Mouse (Mus musculus): ENCODE measurements around the gene Amt.
"Not testable (repeated sequence)": the region's sequence is repeated elsewhere in the genome, so short reads cannot be mapped to it uniquely, and the experiment has no call there.

Amt gene

DNA sequence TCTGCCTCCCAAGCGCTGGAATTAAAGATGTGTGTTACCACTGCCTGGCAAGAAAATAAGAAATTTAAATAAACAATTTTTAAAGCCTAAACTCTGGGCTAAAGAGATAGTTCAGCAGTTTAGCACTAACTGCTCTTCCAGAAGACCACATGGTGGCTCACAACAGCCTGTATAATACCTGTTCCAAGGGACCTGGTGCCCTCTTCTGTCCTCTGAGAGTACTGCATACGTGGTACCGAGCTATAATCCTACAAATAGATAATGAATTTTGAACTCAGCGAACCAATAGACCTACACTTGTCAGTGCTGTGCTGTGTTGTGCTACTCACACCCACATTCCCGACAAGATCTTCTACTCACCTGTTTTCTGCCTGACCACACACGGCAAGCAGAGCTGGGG is 12.2 kb upstream of the Amt start:
- peak; percentile 37 for DNase-seq

DNA sequence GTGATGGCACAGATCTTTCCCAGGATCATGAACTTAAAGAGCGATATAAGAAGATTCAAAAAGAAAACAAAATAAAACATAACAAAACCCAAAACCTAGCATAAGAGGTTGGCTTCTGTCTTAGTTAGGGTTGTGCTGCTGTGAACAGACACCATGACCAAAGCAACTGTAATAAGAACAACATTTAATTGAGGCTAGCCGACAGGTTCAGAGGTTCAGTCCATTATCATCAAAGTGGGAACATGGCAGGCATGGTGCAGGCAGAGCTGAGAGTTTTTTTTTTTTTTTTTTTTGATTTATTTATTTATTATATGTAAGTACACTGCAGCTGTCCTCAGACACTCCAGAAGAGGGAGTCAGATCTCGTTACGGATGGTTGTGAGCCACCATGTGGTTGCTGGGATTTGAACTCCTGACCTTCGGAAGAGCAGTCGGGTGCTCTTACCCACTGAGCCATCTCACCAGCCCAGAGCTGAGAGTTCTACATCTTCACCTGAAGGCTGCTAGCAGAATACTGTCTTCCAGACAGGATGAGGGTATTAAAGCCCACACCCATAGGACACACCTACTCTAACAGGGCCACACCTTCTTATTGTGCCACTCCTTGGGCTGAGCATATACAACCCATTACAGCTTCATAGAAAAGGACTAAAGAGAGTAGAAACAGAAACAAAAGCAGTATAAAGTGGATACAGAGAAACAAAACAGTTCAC is 9.0 kb upstream of the Amt start:
- not testable (repeated sequence) for DNase-seq

DNA sequence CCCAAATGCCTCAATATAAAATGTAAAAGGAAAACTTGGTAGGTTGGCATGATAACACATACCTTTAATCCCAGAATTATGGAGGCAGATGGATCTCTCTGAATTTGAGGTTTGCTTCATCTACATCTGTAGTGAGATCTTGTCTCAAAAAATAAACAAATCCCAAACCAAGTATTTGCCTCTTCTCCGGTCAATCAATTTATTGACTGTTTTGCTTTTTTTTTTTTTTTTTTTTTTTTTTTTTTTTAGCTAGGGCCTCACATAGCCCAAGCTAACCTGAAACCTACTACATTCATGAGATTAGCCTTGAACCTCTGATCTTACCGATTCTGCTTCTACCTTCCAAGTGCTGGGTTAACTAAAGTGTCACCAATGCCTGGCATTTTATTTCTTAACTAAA is 7.3 kb upstream of the Amt start:
- DNase-seq, result no peak

DNA sequence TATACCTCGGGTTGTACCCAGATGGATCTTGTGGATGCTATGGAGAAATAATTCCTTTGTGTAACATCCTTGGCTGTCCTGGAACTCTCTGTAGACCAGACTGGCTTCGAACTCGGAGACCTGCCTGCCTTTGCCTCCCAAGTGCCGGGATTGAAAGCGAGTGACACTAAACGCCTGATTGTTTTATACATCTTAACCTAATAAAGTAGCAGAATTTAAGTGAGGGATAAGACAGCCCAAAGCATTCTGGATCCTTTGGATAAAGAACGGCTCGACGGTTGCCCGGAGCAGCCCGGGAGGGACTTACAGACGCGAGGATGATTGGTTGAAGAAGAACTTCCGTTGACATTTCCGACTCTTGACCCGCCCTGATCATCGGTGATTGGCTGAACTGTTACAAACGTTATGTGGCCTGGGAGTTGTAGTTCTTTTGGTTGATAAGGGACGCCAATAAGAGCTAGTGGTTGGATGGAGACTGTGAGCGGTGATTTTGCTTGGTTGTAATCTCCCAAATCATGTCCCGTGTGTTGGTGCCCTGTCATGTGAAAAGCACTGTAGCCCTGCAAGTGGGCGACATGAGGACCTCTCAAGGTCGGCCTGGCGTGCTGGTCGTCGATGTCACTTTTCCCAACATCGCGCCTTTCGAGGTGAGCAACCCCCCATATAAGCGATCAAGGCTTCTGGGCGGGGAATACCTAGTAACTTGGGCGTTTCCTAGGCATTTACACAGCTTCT is 6.5 kb upstream of the Amt start, which contains the start of gene Nicn1:
Gene Nicn1, plus strand, starts transcription at position 414 of the 735 bp plus-strand sequence.
- peak; percentile 89 for DNase-seq

DNA sequence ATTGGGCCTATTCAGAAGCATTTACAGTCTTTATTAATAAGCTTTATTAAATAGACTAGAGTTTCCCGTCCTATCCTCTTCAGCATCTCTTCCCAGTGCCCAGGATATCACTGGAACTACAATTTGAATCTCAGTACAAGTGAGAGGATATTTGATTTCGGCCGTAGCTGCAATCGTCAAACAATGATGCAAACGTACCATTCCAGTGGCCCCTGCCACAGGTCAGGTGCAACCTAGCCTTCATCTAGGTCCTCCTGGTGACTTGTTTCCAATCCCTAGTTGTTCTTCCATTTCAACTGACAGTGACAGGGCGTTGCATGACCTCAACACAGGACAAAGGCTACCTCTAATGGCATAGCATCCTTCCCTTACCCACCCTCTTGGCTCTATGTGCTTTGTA is 5.9 kb upstream of the Amt start:
- no peak for DNase-seq

DNA sequence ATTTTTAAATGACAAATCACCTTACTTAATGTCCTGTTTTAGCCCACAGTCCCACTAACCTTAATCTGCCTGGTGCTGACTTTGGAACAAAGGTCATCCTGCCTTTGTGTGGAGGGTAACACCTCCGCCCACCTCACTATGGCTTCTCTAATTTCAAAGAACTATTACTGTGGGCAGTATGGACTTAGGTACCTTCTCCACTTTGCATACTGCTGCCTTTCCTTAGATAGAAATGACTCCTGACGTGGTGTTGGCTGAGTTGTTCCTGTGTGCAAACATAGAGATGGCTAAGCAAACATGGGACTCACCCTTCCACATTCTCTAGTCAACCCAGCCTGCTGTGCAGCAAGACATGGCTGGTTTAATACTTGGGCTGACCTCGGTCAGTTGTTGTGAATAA is 5.2 kb downstream of the Amt start:
- DNase-seq, result no peak

DNA sequence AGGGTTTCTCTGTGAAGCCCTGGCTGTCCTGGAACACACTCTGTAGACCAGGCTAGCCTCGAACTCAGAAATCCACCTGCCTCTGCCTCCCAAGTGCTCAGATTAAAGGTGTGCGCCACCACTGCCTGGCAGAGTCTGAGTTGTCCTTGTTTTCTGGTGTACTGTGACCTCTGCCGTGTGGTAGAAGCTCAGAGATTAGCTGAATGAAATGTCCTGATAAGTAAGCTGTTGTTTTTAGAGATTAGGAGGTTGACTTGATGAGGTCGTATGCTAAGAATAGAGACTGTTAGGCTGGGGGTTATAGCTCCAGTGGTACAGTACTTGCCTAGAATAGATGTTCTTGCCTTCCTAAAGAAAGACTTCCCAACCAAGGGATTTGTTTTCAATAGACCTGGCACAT is 8.1 kb downstream of the Amt start:
- DNase-seq, result no peak

DNA sequence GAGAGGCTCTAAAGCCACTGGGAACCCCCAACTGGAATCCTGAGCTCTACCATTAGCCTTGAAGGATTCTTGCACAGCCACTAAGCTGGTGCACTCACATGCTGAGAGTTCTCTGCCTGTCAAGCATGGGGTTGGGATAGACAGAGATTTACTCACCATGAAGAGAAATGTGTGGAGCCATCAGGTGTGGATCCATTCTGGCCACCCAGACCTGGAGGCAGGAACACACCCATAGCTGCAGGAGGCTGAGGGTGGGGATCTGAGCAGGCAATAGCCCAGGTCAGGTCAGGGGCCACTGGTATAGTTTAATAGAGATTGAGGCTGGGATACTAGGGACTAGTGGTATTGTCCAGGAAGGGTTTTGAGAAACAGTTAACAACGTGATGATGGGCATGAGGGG is 8.5 kb downstream of the Amt start:
- no peak for DNase-seq

DNA sequence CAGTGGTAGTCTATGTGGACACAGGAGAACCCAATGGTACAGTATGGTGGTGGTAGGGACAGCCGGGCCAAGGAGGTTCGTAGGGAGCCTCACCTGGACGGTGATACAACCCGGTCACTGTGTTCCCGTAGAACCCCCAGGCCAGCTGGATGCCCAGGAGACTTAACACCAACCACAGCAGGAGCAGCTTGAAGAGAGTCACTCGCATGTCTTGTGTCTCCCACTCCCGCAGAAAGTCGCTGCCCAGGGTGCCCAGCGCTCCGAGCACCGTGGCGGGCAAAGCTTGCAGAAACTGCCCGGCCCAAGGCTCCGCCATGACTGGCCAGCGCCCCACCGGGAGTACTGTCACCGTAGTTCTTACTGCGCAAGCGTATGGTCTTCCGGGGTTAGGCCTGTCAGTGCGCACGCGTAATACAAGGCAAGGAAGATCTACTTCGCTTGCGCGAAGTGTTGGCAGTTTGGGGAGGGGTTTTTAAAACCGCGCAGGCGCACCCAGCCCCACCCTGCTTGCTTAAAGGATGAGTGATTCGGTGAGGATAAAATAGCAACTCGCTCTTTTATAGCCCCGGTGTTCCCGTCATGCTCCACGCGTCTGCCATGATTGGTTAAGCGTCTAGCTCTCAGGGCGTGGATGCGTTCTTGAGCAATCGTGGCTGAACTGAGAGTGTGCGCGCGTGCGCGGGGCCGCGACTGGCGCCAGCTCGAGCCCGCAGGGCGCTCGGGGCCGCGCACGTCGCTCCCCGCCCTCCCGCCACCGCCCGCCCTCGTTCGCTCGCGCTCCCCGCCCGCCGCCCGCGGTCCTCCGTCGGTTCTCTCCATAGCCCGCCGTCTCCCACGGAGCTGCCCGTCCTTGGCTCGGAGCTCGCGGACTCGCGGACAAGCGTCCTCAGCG is 9.2 kb downstream of the Amt start, which contains the start of the genes Rhoa and Tcta:
Gene Rhoa, plus strand, starts transcription at position 501 of the 892 bp plus-strand sequence.
Gene Tcta, minus strand, starts transcription at position 532 of the 892 bp plus-strand sequence.
- peak; percentile 98 for DNase-seq

DNA sequence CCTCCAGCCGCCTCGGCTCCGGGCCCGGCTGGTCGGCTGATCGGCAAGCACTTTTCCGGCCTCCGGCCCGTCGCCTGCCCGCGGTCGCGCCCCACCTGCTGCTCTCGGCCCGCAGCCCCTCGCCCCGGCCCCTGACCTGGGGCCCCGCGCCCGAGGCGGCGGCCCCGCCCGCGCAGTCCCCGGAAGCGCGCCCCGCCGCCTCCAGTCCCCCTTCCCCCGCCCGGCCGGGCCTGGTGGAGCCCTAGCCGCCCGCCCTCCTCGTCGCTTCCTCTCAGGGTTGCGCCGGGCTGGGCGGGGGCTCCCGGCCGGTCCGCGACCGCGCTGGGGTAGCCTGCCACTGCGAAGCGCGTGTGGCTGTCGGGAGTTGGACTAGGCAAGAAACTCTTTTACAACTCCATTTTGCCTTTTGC is 9.9 kb downstream of the Amt start:
- peak; percentile 70 for DNase-seq

DNA sequence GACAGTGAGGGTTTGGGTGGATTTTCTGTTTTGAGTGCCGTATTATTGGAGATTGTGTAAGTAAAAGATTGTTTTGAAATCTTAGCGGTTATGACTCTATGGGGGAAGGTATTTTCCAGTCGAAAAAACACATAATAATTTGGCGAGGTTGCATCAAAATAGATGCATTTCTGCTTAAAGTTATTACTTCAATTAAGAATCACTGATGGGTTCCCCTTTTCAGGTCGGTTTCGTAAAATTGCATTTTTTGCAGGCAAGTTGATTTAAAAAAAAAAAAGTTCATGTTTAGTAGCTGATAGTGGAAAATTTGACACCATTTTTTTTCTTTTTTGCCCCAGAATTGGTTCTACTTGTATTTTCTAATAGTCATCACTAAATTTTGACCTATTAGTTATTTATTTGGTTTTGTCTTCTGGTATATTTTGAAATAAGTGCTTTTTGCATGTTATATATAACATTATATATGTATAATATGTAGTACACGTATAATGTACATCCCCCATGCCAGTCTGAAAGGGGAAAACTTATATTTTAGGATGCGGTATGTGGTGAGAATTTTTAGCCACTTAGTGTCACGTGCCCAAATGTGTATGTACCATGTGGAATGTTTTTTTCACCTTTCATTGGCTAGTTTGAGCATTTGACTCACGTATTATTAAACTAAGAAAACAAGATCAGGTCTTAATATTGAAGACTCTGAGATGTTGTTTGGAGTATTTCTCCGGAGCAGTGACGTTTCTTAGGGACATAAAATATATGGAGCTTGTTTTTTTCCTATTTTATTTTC is 10.6 kb downstream of the Amt start:
- DNase-seq, result no peak

DNA sequence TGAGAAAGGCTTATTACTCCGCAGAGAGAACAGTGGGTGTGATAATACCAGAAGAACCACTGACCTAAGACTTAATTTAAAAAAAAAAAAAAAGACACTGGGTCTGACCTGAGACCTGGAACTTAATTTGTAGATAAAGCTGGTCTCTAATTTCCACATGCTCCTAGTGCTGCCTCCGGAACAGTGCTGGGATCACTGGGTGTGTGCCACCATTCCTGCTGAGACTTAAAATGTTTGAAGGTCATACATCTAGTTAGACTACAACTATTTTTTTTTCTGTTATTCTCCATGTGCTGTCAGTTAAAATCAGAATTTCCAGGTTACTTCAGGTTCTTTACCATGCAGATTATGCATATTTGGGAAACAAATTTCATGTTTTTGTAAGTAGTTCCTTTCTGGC is 11.5 kb downstream of the Amt start:
- DNase-seq, result no peak

DNA sequence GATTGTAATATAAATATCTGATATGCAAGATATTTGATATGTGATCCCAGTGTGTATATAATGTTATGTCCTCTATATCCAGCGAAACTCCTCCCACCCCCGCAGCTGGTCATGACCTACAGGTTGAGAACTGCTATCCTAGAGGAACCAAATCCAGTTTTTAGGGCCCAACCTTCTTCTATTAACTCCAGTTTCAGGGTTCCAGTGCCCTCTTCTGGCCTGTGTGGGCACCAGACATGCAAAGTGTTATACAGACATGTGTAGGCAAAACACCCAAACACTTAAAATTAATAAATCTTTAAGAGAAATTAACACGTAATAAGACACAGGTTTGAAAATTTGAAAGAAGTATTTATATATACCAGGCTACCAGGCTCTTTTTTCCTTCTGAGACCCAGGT is 20.9 kb downstream of the Amt start:
- no peak for DNase-seq

DNA sequence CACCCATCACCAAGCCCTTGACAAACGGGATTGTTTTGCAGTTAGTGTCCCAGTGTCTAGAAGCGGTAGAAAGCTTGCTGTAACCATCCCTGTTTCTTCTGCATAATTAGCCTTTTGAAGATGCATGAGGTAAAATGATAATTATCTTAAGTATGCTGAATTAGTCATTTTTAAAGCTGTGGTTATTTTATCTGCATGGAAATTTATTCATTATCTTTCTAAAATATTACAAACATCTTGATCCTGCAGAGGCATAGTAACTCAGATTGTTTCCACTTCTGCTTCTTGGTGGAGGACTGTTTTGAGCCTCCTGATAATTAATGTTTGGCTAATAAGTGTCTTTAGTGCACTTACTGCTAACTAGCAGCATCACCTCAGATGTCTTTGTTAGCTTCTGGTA is 21.8 kb downstream of the Amt start:
- DNase-seq, result no peak

DNA sequence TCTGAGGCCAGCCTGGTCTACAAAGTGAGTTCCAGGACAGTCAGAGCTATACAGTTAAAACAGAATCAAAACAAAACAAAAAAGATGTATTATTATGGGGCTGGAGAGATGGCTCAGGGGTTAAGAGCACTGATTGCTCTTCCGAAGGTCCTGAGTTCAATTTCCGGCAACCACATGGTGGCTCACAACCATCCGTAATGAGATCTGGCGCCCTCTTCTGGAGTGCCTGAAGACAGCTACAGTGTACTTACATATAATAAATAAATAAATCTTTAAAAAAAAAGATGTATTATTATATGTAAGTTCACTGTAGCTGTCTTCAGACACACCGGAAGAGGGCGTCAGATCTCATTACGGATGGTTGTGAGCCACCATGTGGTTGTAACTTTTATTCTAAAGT is 25.4 kb downstream of the Amt start:
- DNase-seq, result not testable (repeated sequence)

DNA sequence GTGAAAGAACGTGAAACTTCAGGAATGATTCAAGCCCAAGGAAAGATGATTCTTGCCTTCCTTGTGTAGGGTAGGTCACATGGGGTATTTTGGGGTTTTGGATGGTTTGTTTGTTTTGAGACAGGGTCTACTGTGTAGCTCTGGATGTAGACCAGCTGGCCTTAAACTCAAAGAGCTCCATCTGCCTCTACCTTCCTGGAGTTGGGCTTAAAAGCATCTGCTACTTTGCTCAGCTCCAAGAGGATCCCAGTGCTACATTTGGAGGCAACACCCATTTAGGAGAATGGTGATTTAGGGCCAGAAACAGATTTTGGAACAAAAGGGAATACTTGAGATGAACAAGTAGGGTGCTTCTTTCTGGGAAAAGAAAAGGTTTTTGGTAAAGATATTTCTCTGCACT is 28.1 kb downstream of the Amt start:
- DNase-seq, result no peak

DNA sequence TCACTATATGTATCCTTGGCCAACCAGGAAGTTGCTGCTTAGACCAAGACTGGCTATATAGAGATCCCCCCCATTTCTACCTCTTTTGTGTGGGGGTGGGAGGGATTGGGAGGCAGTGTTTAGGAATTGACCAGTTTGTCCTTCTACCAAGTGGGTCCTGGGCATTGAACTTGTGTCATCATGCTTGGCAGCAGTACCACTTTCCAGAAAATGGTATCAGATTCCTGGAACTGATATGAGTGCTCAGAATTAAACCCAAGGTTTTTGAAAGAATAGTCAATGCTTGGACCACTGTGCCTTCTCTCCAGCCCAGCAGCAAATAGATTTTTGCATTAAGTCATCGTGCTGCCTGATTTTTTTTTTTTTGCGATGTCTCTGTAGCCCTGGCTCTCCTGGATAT is 29.2 kb downstream of the Amt start:
- DNase-seq, result no peak

DNA sequence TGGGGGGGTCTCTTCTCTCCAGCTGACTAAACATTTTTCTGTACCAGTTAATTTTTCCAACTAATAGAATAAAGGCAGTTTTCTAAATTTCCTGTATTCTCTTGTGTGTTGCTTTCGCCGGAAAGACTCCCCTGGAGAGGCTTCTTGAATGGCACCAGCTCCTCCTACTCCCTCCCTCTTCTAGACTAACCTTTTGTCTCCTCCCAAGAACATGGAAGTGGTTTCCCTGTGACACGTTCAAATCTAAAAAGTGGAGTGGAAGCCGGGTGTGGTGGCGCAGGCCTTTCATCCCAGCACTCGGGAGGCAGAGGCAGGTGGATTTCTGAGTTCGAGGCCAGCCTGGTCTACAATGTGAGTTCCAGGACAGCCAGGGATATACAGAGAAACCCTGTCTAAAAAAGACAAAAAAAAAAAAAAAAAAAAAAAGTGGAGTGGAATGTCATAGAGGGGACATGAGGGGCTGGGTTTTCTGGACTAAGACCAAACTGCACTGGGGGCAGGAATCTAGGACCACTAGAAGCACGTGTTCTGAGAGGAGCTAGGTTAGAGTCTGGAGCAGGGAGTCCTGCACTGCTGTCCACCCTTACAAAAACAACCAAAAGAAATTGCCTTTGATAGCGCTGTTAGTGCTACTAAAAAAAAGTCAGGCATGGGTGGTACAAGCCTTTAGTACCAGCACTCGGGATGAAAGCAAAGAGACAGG is 41.3 kb downstream of the Amt start:
- no peak for DNase-seq

DNA sequence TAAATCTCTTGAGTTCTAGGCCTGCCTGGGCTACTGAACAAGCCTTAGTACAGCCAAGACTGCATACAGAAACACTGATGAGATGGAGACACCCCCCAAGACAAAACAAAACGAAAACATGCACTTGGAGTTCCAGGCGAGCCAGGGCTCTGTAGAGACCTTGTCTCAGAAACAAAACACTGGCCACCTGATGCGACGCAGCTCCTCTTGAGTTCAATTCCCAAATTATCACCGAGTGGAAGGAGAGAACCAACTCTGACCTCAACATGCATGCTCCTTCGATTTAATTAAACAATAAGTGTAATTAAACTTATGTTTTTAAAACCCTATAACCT is 41.9 kb downstream of the Amt start:
- DNase-seq, result no peak

DNA sequence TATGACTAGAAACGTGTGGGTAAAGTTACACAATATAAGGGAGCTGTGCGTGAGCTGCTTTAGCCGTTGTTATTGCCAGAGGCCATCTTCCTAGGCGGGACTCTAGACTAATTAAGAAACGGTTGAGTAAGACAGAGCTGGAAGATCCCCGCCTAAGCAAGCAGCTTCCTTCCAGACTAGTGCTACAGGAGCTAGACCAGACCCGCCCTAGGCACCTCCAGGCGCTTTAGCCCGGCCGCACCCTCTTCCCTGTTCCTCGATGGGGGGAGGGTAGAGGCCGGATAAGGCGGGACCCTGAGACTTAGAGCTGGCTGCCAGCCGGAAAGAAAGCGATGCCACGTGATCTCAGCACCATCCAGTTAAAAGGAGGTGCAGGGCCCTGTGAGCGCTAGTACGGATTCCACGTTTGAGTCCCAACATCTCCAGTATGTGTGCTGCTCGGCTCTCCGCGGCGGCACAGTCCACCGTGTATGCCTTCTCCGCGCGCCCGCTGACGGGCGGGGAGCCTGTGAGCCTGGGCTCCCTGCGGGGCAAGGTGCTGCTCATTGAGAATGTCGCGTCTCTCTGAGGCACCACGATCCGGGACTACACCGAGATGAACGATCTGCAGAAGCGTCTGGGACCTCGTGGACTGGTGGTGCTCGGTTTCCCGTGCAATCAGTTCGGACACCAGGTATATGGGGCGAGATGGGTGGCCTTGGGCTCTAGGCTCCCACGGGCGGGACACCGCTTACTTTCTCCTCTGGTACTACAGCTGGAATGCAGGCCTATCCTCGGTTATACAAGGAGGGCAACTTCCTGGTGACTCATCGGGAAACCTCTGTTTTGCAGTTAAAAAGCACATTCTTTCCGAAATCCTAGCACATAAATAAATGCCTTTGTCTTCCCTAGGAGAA is 42.5 kb downstream of the Amt start, which contains the start of gene Gpx1:
Gene Gpx1, plus strand, starts transcription at position 18 of the 896 bp plus-strand sequence.
- DNase-seq, result peak; percentile 81

DNA sequence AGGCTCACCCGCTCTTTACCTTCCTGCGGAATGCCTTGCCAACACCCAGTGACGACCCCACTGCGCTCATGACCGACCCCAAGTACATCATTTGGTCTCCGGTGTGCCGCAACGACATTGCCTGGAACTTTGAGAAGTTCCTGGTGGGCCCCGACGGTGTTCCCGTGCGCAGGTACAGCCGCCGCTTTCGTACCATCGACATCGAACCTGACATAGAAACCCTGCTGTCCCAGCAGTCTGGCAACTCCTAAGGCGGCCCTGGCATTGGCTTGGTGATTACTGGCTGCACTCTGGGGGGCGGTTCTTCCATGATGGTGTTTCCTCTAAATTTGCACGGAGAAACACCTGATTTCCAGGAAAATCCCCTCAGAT is 43.2 kb downstream of the Amt start:
- no peak for DNase-seq

All from right cerebral cortex, postnatal 25 days (tissue).